Mouse (Mus musculus) liver, embryonic 11.5 days (tissue): ENCODE results near the gene Il22ra2. TPM values are rescaled to one million over a fixed set of nuclear protein-coding genes. Genes with fewer than 3 reads are reported as not detected.

Experiments
- ATAC-seq: fragments of 200-750 bp; cut with Nextera tagmentation; replicated peaks from 2 replicates; pipeline ENCODE4 v1.8.0; 2017; ENCODE audit warnings: moderate number of reproducible peaks, mild to moderate bottlenecking, moderate TSS enrichment, moderate library complexity; ENCODE audit not compliant: low FRiP score
- DNase-seq: peaks from one replicate; pipeline ENCODE4 v3.0.0-alpha.2; 2017; ENCODE audit warnings: low spot score
- H3K27ac ChIP-seq: fragments of 300-500 bp; sonication (generic); 2 replicates; pipeline ENCODE4 v1.5.1; 2014; ENCODE audit warnings: mild to moderate bottlenecking, low read depth, low read length, control low read depth
- H3K27me3 ChIP-seq: fragments of 300-500 bp; sonication (generic); replicated peaks from 2 replicates; pipeline ENCODE4 v1.6.1; 2014; ENCODE audit warnings: low read length, mixed read lengths; ENCODE audit not compliant: control insufficient read depth, insufficient read depth
- H3K36me3 ChIP-seq: fragments of 300-500 bp; sonication (generic); 2 replicates; pipeline ENCODE4 v1.6.1; 2014; ENCODE audit warnings: mild to moderate bottlenecking, low read length, moderate library complexity, mixed read lengths; ENCODE audit not compliant: control insufficient read depth, insufficient read depth
- H3K4me1 ChIP-seq: fragments of 300-500 bp; sonication (generic); replicated peaks from 2 replicates; pipeline ENCODE4 v1.6.1; 2014; ENCODE audit warnings: low read length, mixed read lengths; ENCODE audit not compliant: control insufficient read depth, insufficient read depth
- H3K4me2 ChIP-seq: fragments of 300-500 bp; sonication (generic); 2 replicates; pipeline ENCODE4 v1.6.1; 2014; ENCODE audit warnings: mild to moderate bottlenecking, control low read depth, moderate library complexity
- H3K4me3 ChIP-seq: fragments of 300-500 bp; sonication (generic); 2 replicates; pipeline ENCODE4 v1.5.1; 2014; ENCODE audit warnings: low read depth, low read length, control low read depth
- H3K9ac ChIP-seq: fragments of 300-500 bp; sonication (generic); 2 replicates; pipeline ENCODE4 v1.6.1; 2014; ENCODE audit warnings: low read depth, low read length, control low read depth
- H3K9me3 ChIP-seq: fragments of 300-500 bp; sonication (generic); 2 replicates; pipeline ENCODE4 v1.6.1; 2016; ENCODE audit warnings: low read length, inconsistent platforms, mixed read lengths; ENCODE audit not compliant: control insufficient read depth
- WGBS: fragments of 180-500 bp; shearing (Covaris S2); extraction: QIAGEN DNeasy Blood & Tissue Kit; methylation state at CpG from one replicate; pipeline ENCODE4 v1.1.7; 2014; 5-methylcytosine and 5-hydroxymethylcytosine counted together
- polyA plus RNA-seq: library from polyadenylated mRNA; unstranded; fragments of >200 nt; fragmentation: Nextera tagmentation; extraction: Ambion mirVana; gene quantifications from 2 replicates; pipeline ENCODE4 v1.2.1, GENCODE M21; 2014

Gene Il22ra2
- polyA plus RNA-seq, 1 experiment from 2014 or later, result not detected

GRCm38 (mm10) chr10:19657426-19657825 is 35.6 kb downstream of the Il22ra2 start:
- 81% methylated on average over 9 of the region's 9 CpGs for WGBS
- Histone ChIP-seq H3K4me2 (no peak overlapping the region), H3K27ac (no peak overlapping the region), H3K9ac (no peak overlapping the region), H3K27me3 (no peaks in the 10 kb centered on the region), H3K36me3 (no peaks in the 10 kb centered on the region), H3K4me1 (no peaks in the 10 kb centered on the region), H3K9me3 (no peaks in the 10 kb centered on the region), H3K4me3 (no peak overlapping the region)
- ATAC-seq (no peak), DNase-seq (no peak)

GRCm38 (mm10) chr10:19659953-19660352 is 38.2 kb downstream of the Il22ra2 start:
- no peaks in the 10 kb centered on the region for H3K9me3 ChIP-seq
- no peak overlapping the region for H3K4me3 ChIP-seq
- DNase-seq (no peak), ATAC-seq (no peak)
- no peaks in the 10 kb centered on the region for H3K4me1 ChIP-seq
- no peak overlapping the region for H3K9ac ChIP-seq
- 60% methylated on average over 5 of the region's 5 CpGs for WGBS
- H3K27ac ChIP-seq, result no peak overlapping the region
- H3K27me3 ChIP-seq, result no peaks in the 10 kb centered on the region
- no peaks in the 10 kb centered on the region for H3K36me3 ChIP-seq
- no peak overlapping the region for H3K4me2 ChIP-seq

GRCm38 (mm10) chr10:19668973-19669372 is 47.2 kb downstream of the Il22ra2 start:
- ATAC-seq, result no peak
- WGBS, result 79% methylated on average over 5 of the region's 5 CpGs
- no peak overlapping the region for H3K9ac ChIP-seq

GRCm38 (mm10) chr10:19672015-19672414 is 50.2 kb downstream of the Il22ra2 start:
- Histone ChIP-seq H3K4me2 (no peak overlapping the region), H3K36me3 (no peaks in the 10 kb centered on the region), H3K27me3 (no peaks in the 10 kb centered on the region), H3K4me1 (no peaks in the 10 kb centered on the region), H3K9me3 (no peaks in the 10 kb centered on the region), H3K27ac (no peak overlapping the region), H3K9ac (no peak overlapping the region), H3K4me3 (no peak overlapping the region)
- DNase-seq, result no peak
- ATAC-seq, result no peak

More at GRCm38 (mm10) chr10:19668973-19669372, 47.2 kb downstream of the Il22ra2 start:
- Histone ChIP-seq H3K27me3 (no peaks in the 10 kb centered on the region), H3K4me2 (no peak overlapping the region), H3K4me3 (no peak overlapping the region), H3K36me3 (no peaks in the 10 kb centered on the region), H3K27ac (no peak overlapping the region), H3K4me1 (no peaks in the 10 kb centered on the region), H3K9me3 (no peaks in the 10 kb centered on the region)
- DNase-seq, result no peak

- DNase-seq, result no peak
- Histone ChIP-seq H3K4me2 (no peak overlapping the region), H3K27ac (no peak overlapping the region), H3K4me1 (no peaks in the 10 kb centered on the region), H3K4me3 (no peak overlapping the region), H3K9me3 (no peaks in the 10 kb centered on the region), H3K27me3 (no peaks in the 10 kb centered on the region), H3K36me3 (no peaks in the 10 kb centered on the region), H3K9ac (no peak overlapping the region)
- no peak for ATAC-seq
- WGBS, result 75% methylated on average over 1 of the region's 1 CpGs
Observed at GRCm38 (mm10) chr10:19673146-19673545, 51.3 kb downstream of the Il22ra2 start.

Other genes with a start within 250 kb of the Il22ra2 start
- 53.7 and 61.1 TPM in 2 replicates for gene Ifngr1, start 30.0 kb upstream of the Il22ra2 start, polyA plus RNA-seq
- gene Il20ra, start 90.6 kb downstream of the Il22ra2 start, polyA plus RNA-seq, result 0.52 and 0.66 TPM in 2 replicates
- gene Slc35d3, start 229.5 kb downstream of the Il22ra2 start, polyA plus RNA-seq, result 11.5 and 12.8 TPM in 2 replicates